Mouse (Mus musculus) neural tube, embryonic 14.5 days (tissue): Measurements from ENCODE around the gene Sost. TPM values are rescaled to one million over a fixed set of nuclear protein-coding genes. Genes with fewer than 3 reads are reported as not detected.

Source experiments
- ATAC-seq: fragments of 200-750 bp; cut with Nextera tagmentation; 2 replicates; pipeline ENCODE4 v1.8.0; 2017; ENCODE audit warnings: low read depth, mild to moderate bottlenecking, moderate TSS enrichment, moderate library complexity
- H3K27ac ChIP-seq: fragments of 300-500 bp; sonication (generic); 2 replicates; pipeline ENCODE4 v1.5.1; 2014; ENCODE audit warnings: low read depth, mild to moderate bottlenecking, control low read depth, low read length, moderate library complexity, mixed read lengths
- H3K27me3 ChIP-seq: fragments of 300-500 bp; sonication (generic); 2 replicates; pipeline ENCODE4 v1.6.1; 2014; ENCODE audit warnings: low read length; ENCODE audit not compliant: control insufficient read depth, insufficient read depth
- H3K36me3 ChIP-seq: fragments of 300-500 bp; sonication (generic); 2 replicates; pipeline ENCODE4 v1.6.1; 2014; ENCODE audit warnings: low read length, mixed read lengths; ENCODE audit not compliant: control insufficient read depth, insufficient read depth
- H3K4me1 ChIP-seq: fragments of 300-500 bp; sonication (generic); 2 replicates; pipeline ENCODE4 v1.6.1; 2014; ENCODE audit warnings: low read length; ENCODE audit not compliant: control insufficient read depth, insufficient read depth
- H3K4me2 ChIP-seq: fragments of 300-500 bp; sonication (generic); 2 replicates; pipeline ENCODE4 v1.6.1; 2014; ENCODE audit warnings: mild to moderate bottlenecking, low read depth, low read length, control low read depth
- H3K4me3 ChIP-seq: fragments of 300-500 bp; sonication (generic); 2 replicates; pipeline ENCODE4 v1.5.1; 2014; ENCODE audit warnings: low read depth, low read length, control low read depth, mixed read lengths
- H3K9ac ChIP-seq: fragments of 300-500 bp; sonication (generic); replicated peaks from 2 replicates; pipeline ENCODE4 v1.6.1; 2014; ENCODE audit warnings: low read depth, mild to moderate bottlenecking, control low read depth, low read length, mixed read lengths
- H3K9me3 ChIP-seq: fragments of 300-500 bp; sonication (generic); 2 replicates; pipeline ENCODE4 v1.6.1; 2016; ENCODE audit warnings: low read length; ENCODE audit not compliant: control insufficient read depth
- WGBS: fragments of 180-500 bp; shearing (Covaris S2); extraction: QIAGEN DNeasy Blood & Tissue Kit; methylation state at CpG from one replicate; pipeline ENCODE4 v1.1.7; 2014; 5-methylcytosine and 5-hydroxymethylcytosine counted together
- polyA plus RNA-seq: library from polyadenylated mRNA; unstranded; fragments of >200 nt; fragmentation: Nextera tagmentation; extraction: Ambion mirVana; gene quantifications from 2 replicates; pipeline ENCODE4 v1.2.1, GENCODE M21; 2014

Gene Sost
- polyA plus RNA-seq, 1 experiment from 2014 or later, result not detected

- WGBS, result 4% methylated on average over 8 of the region's 8 CpGs
- H3K4me2 ChIP-seq, result no peak overlapping the region
- H3K27ac ChIP-seq, result no peak overlapping the region
- no peak overlapping the region for H3K4me3 ChIP-seq
- no peak overlapping the region for H3K9ac ChIP-seq
- H3K27me3 ChIP-seq, result peaks cover 24% of the 10 kb centered on the region
- H3K9me3 ChIP-seq, result no peaks in the 10 kb centered on the region
- peaks cover 3% of the 10 kb centered on the region; the same call in 1 of the 2 replicates for H3K4me1 ChIP-seq
- H3K36me3 ChIP-seq, result no peaks in the 10 kb centered on the region
- no peak for ATAC-seq
Observed at GRCm38 (mm10) chr11:101964647-101965046, 2.2 kb downstream of the Sost start.

GRCm38 (mm10) chr11:101963473-101964291, 3.1 kb downstream of the Sost start:
- Histone ChIP-seq H3K27me3 (peaks cover 24% of the 10 kb centered on the region), H3K9me3 (no peaks in the 10 kb centered on the region), H3K27ac (no peak overlapping the region), H3K4me2 (peak overlapping the region; percentile 87), H3K4me1 (peaks cover 3% of the 10 kb centered on the region; the same call in 1 of the 2 replicates), H3K4me3 (peak overlapping the region; percentile 46), H3K36me3 (no peaks in the 10 kb centered on the region), H3K9ac (peak overlapping the region; percentile 52)
- under 1% methylated on average over 78 of the region's 78 CpGs for WGBS
- peak; percentile 50; the same call in 1 of the 2 replicates for ATAC-seq

GRCm38 (mm10) chr11:101963043-101963442, 3.8 kb downstream of the Sost start:
- ATAC-seq, result no peak
- WGBS, result 3% methylated on average over 11 of the region's 11 CpGs
- H3K9me3 ChIP-seq, result no peaks in the 10 kb centered on the region
- H3K4me3 ChIP-seq, result no peak overlapping the region; the same call in 1 of the 2 replicates
- no peak overlapping the region for H3K27ac ChIP-seq
- H3K27me3 ChIP-seq, result peaks cover 24% of the 10 kb centered on the region
- H3K9ac ChIP-seq, result no peak overlapping the region
- no peaks in the 10 kb centered on the region for H3K36me3 ChIP-seq
- H3K4me1 ChIP-seq, result peaks cover 3% of the 10 kb centered on the region; the same call in 1 of the 2 replicates
- peak overlapping the region; percentile 87; the same call in 1 of the 2 replicates for H3K4me2 ChIP-seq

GRCm38 (mm10) chr11:101957476-101957875, 9.3 kb downstream of the Sost start:
- Histone ChIP-seq H3K4me1 (peaks cover 4% of the 10 kb centered on the region; the same call in 1 of the 2 replicates), H3K4me2 (no peak overlapping the region), H3K27ac (no peak overlapping the region), H3K4me3 (no peak overlapping the region), H3K9ac (no peak overlapping the region), H3K9me3 (no peaks in the 10 kb centered on the region), H3K36me3 (no peaks in the 10 kb centered on the region), H3K27me3 (peaks cover 9% of the 10 kb centered on the region; the same call in 1 of the 2 replicates)
- ATAC-seq, result no peak
- WGBS, result 40% methylated on average over 5 of the region's 5 CpGs

GRCm38 (mm10) chr11:101953441-101953840, 13.4 kb downstream of the Sost start:
- Histone ChIP-seq H3K9ac (no peak overlapping the region), H3K4me3 (no peak overlapping the region), H3K9me3 (no peaks in the 10 kb centered on the region), H3K4me1 (peaks cover 4% of the 10 kb centered on the region; the same call in 1 of the 2 replicates), H3K4me2 (no peak overlapping the region), H3K27ac (no peak overlapping the region), H3K36me3 (no peaks in the 10 kb centered on the region), H3K27me3 (no peaks in the 10 kb centered on the region)
- WGBS, result 79% methylated on average over 4 of the region's 4 CpGs
- no peak for ATAC-seq

GRCm38 (mm10) chr11:101952541-101953341, 14.1 kb downstream of the Sost start:
- Histone ChIP-seq H3K4me1 (peaks cover 4% of the 10 kb centered on the region; the same call in 1 of the 2 replicates), H3K27me3 (no peaks in the 10 kb centered on the region), H3K27ac (no peak overlapping the region), H3K9me3 (no peaks in the 10 kb centered on the region), H3K4me2 (no peak overlapping the region), H3K36me3 (no peaks in the 10 kb centered on the region), H3K4me3 (no peak overlapping the region), H3K9ac (no peak overlapping the region)
- no peak for ATAC-seq
- 34% methylated on average over 24 of the region's 24 CpGs for WGBS

GRCm38 (mm10) chr11:101950021-101950420, 16.8 kb downstream of the Sost start:
- H3K4me2 ChIP-seq, result no peak overlapping the region
- WGBS, result 94% methylated on average over 5 of the region's 5 CpGs
- H3K4me1 ChIP-seq, result peaks cover 4% of the 10 kb centered on the region; the same call in 1 of the 2 replicates
- H3K9ac ChIP-seq, result no peak overlapping the region
- H3K27me3 ChIP-seq, result no peaks in the 10 kb centered on the region
- H3K4me3 ChIP-seq, result no peak overlapping the region
- no peaks in the 10 kb centered on the region for H3K36me3 ChIP-seq
- no peak overlapping the region for H3K27ac ChIP-seq
- no peak for ATAC-seq
- H3K9me3 ChIP-seq, result no peaks in the 10 kb centered on the region

GRCm38 (mm10) chr11:101946525-101946924, 20.3 kb downstream of the Sost start:
- no peak overlapping the region for H3K27ac ChIP-seq
- no peaks in the 10 kb centered on the region for H3K4me1 ChIP-seq
- no peaks in the 10 kb centered on the region for H3K27me3 ChIP-seq
- no peak overlapping the region for H3K4me3 ChIP-seq
- no peak overlapping the region for H3K9ac ChIP-seq
- no peaks in the 10 kb centered on the region for H3K9me3 ChIP-seq
- H3K36me3 ChIP-seq, result no peaks in the 10 kb centered on the region
- WGBS, result 22% methylated on average over 5 of the region's 5 CpGs
- no peak overlapping the region for H3K4me2 ChIP-seq
- ATAC-seq, result no peak

GRCm38 (mm10) chr11:101943055-101943454, 23.8 kb downstream of the Sost start:
- no peaks in the 10 kb centered on the region for H3K36me3 ChIP-seq
- H3K27ac ChIP-seq, result no peak overlapping the region
- no peak overlapping the region for H3K4me3 ChIP-seq
- ATAC-seq, result no peak
- 37% methylated on average over 3 of the region's 3 CpGs for WGBS
- no peaks in the 10 kb centered on the region for H3K27me3 ChIP-seq
- no peaks in the 10 kb centered on the region for H3K9me3 ChIP-seq
- no peaks in the 10 kb centered on the region for H3K4me1 ChIP-seq
- H3K9ac ChIP-seq, result no peak overlapping the region
- no peak overlapping the region for H3K4me2 ChIP-seq
